Mouse (Mus musculus): ENCODE measurements around the gene 1300017J02Rik. TPM values are rescaled to one million over a fixed set of nuclear protein-coding genes. Genes with fewer than 3 reads are reported as not detected.

1300017J02Rik gene
- total RNA-seq (2021) = 3.2 and 39.5 TPM in 2 replicates
- long read RNA-seq, experiment 1, partial matches to known transcripts = 0 of 1 reads
- long read RNA-seq, experiment 1, other reads (novel, unspliced or antisense) = 0 of 1 reads
- long read RNA-seq, experiment 2, transcript 1300017J02Rik-201 (17 exons, 2,284 nt) = major isoform, 28 of 32 reads
- long read RNA-seq, experiment 2, partial matches to known transcripts = 1 of 32 reads
- long read RNA-seq, experiment 2, other reads (novel, unspliced or antisense) = 3 of 32 reads

DNA sequence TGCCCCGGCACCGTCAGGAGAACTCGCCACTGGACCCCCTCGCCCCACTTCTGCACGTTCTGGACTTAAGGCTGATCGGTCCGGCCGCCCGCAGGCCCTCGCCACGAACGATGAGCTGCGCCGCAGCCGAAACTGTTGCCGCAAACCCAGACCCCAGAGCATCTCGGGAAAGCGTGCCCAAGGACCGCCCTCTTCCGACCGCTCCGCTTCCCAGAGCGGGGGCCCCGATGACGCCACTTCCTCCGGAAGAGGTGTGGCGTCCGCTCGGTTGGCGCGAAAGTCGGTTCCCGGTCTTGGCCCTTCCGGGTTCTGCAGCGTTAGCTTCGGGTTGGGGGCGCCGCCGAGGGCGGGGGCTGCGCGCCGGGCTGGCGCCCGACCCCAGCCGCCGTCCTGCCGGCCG, at the start of gene 1300017J02Rik, which contains the start of gene Topbp1:
Gene 1300017J02Rik (minus strand): TSS at position 156 of the 400 bp plus-strand sequence.
Gene Topbp1 (plus strand): TSS at position 289 of the 400 bp plus-strand sequence.
- DNase-seq = peak; percentile 96

DNA sequence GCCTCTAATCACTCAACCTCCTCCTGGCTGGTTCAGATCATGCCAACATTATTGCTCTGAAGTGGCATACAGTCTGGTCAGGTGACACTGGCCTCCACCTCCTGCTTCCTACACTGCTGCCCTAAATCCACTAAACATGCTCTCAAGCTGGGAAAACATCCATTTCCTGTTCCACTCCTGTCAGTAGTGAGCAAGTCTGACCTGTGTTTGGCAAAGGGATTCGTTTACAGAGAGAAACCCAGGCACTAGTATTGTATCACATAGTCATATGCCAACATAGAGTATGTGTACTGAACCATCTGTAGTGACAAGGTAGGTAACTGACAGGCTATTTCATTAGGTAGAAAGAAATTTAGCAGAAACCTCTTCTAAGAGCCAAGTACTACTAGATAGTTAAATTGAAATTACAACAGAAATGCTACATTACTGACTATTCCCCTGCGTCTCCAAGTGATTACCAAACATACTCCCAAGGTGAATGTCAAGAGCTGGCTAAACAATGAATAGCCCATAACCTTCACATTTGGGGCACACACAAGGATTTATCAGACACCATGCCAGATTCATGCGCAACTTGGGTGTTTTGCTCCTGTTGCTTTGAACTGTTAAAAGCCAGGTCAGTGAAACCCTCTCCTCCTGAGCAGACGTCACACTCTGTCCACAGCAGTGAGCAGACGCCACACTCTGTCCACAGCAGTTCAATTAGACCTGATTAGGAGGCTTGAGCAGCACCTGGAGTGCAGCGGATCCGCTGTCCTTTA, 48.8 kb upstream of the 1300017J02Rik start:
- peak; percentile 68 for DNase-seq

DNA sequence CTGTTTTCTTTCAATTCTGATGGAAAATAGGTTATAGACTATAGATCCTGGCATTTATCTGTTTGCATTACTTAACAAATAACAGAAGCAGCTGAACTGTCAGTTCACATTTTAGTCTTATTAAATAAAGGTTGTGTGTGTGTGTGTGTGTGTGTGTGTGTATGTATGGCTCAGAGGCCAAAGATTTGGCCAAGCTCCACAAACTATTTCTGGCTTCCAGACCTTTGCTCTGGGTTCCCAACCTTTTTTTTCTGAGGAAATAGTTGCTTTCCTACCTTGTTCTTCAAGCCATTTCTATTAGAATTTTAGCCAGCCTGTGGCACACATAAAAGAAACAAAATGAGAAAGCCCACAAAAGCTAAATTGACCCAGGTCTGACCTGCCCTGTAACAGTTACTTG, 43.9 kb upstream of the 1300017J02Rik start:
- no peak for DNase-seq

DNA sequence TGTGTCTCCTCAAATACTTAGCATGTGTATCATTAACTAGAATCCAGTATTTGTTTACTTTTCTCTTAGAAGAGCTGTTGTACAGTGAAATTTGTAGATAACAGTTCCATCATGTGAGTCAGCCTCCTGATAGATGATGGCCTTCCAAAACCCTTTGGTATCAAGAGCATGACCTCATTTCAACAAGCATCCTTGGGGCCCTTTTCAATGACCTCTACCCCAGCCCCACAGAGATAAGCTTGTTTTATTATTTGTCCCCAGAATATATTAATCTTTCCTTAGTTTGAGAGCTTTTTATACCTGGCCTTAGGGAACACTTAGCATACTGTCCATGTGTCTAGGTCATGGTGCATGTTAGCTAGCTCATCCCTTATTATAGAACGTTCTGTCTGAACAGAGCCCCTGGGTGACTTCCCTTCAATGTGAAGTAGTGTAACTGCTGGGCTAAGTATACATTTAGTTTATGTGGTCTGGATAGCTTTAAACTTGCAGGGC, 43.2 kb upstream of the 1300017J02Rik start:
- DNase-seq = peak; percentile 30

DNA sequence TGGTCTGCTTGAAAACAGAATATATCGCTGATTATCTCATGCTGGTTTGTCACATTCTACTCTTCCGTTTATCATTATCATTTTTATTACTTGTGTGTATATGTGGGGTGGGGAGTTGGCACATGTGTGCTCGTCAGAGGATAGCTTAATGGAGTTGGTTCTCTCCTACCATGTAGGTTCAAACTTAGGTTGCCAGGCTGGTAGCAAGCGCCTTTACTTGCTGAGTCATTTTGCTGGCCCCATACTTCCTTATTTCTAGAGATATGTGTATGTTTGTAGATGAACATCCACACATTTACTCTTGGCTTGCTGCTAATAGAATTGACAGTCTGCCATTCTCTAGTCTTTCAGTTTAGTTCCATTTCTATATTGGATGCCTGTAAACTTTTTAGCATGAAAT, 42.2 kb upstream of the 1300017J02Rik start:
- DNase-seq = no peak

DNA sequence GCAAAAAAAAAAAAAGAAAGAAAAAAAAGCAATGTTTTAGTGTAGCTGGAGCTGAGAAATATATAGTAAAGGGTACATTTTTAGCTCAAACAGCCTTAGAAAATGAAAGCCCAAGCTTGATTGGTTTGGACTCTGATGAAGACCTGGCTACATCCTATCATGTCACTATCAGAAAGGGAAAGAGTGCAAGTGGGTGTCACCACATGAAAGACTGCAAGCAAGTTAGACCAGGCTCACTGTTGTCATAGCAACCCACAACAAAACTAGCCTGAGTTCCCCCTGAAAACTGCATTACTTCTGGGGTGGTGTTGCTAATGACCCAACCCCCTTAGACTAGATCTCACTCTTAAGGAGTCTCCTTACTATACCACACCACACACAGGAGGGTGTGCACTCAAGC, 32.0 kb upstream of the 1300017J02Rik start:
- no peak for DNase-seq

DNA sequence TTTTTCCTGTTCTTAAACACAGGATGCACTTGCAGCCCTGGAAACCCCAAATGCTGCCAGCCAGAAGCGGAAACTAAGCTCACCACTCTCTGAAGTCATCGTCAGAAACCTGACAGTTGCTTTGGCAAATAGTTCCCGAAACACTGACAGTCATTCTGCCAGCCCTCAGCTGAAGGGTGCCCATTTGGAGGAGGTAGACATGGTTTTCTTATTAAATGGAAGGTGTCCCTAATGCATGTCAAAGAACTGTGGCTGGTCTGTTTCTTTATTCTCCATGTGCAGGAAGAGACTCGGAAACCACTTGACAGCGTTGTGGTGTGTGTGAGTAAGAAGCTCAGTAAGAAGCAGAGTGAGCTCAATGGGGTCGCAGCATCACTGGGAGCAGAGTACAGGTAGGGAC, 27.8 kb upstream of the 1300017J02Rik start:
- DNase-seq = no peak

DNA sequence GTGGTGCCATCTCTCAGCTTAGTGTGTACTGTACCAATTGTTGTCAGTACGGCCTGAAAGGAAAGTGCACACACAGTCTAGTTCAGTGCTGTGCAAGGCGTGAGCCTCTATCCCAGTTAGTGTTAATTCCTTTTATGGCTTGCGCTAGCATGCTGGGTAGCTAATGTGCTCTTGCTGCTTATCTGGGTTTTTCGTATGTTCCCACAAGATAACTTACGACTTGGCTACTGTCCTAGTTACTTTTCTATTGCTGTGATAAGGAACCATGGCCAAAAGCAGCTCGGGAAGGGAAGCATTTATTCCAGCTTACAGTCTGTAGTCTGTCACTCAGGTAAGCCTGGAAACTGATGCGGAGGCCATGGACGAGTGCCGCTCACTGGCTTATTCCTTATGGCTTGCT, 21.6 kb upstream of the 1300017J02Rik start:
- DNase-seq = no peak

DNA sequence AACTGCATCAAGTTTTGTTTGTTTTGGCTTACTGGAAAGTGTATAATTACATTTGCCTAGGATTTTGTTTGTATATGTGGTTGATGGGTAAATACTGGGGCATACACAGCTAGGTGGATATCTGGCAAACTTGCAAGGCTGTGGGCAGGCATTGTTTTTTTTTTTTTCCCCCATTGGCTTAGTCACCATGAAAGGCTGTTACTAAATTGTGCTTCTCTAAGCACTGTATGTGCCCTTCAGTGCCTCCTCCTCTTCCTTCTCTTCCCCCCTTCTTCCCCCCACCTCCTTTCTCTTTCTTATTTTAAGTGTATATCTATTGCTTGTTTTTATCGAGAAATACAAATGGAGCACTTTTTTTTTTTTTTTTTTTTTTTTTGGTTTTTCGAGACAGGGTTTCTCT, 19.8 kb upstream of the 1300017J02Rik start:
- no peak for DNase-seq

DNA sequence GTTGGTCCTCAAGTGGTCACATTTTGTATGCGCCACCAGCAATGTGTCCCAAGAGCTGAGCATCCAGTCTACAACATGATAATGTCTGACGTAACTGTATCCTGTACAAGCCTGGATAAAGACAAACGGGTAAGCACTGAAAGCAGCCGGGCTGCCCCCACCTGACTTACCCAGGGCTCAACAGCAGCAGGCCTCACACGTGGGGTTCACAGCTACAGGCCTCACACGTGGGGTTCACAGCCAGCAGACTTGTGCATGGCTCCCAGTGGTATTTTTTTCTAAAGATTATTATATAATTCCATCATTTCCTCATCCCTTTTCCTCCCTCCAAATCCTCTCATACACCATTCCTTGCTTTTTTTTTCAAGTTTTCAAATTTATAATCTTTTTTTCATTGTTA, 5.0 kb upstream of the 1300017J02Rik start:
- no peak for DNase-seq

DNA sequence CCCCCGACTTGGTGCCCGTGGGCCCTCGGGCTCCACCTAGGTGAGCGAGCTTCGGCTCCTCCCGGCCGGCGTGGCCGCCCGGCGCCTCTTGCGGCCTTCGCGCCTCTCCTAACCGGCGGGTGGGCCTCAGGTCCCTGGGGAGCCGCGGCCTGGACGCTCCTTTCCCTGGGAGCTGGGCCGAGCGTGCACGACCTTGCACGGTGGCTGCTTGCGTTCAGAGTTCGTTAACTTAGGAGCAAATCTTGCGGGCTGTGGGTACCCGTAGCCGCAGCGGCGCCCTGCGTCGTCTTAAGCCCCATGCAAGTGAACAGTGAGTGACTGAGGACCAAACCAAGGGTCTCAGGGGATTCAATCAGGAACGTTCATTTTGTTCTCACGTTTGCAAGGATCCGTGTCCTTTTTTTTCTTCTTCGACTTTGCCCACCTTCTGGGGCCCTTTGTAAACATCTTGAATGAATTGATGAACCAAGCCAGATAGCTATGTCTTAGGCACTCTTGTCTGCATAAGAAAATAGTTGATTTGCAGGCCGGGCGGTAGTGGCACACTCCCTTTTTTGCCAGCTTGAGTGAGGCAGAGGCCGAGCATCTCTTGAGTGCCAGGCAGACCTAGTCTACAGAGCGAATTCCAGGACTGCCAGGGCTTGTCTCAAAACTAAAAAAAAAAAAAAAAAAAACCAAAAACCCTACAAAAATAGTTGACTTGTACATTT, 605 bp upstream of the 1300017J02Rik start:
- DNase-seq = peak; percentile 50

DNA sequence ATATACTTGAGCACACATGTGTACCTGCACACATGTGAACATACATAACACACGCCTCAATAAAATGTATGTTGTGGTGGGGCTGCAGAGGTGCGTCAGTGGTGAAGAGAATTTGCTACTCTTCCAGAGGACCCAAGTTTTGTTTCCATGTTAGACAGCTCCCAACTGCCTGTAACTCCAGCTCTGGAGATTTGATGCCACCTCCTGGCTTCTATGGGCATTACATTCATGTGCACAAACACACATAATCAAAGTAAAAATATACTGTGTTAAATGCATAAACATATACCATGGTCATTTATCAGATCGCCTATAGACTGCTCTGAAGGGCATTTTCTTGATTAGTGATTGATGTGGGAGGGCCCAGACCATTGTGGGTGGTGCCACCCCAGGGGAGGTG, 2.2 kb downstream of the 1300017J02Rik start:
- peak; percentile 75 for DNase-seq

DNA sequence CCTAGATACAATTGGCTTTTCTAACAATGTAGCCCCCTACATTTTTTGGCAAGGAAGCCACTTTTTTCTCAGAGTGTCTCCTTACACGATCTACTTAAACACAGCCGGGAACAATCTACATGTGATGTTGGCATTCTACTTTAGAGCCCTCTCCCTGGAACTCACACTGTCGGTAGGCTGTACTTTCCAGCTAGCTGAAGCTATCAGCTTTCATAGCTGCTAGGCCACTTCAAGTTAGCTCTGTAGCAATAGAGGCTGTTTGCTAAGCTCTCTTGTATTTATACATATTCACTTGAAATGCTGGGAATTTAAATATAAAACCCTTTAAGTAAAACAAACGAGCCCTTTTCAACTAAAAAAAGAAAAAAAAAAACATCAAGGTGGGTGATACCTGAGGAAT, 2.6 kb downstream of the 1300017J02Rik start:
- no peak for DNase-seq

DNA sequence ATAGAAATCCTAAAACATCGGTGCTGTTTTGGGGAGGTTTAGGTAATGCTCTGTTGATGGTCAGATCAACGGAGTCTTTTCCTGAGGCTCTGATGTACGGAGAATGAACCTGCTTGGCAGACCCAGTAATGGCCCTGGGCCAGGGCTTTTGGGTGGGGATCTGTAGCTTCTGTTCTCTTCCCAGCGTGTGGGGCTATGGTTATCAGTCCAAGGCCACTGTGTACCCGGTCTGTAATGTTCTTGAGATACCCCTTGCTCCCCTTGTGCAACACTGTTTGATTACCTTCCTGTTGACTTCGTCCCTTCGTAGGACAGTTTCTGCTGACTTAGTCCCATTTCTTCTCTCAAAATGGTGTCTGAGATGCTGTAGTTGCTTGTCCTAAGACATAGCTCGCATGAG, 3.8 kb downstream of the 1300017J02Rik start:
- no peak for DNase-seq

DNA sequence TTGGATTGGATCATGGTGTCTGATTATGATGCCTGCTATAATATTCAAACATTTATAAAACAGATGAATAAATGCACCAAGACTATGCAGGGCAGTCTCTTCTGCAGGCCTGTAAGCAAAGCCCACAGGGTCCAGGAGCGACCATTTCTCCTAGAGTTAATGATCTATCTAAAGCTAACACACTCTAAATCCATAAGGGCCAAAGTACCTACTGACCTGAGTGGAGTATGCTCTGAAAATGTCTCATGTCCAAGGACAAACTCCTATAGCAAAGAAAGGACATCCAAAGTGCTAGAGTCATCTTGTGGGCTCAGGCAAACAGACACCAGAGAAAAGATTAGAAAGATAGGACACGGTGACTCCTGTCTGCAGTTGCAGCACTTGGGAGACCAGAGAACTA, 10.4 kb downstream of the 1300017J02Rik start:
- DNase-seq = no peak

DNA sequence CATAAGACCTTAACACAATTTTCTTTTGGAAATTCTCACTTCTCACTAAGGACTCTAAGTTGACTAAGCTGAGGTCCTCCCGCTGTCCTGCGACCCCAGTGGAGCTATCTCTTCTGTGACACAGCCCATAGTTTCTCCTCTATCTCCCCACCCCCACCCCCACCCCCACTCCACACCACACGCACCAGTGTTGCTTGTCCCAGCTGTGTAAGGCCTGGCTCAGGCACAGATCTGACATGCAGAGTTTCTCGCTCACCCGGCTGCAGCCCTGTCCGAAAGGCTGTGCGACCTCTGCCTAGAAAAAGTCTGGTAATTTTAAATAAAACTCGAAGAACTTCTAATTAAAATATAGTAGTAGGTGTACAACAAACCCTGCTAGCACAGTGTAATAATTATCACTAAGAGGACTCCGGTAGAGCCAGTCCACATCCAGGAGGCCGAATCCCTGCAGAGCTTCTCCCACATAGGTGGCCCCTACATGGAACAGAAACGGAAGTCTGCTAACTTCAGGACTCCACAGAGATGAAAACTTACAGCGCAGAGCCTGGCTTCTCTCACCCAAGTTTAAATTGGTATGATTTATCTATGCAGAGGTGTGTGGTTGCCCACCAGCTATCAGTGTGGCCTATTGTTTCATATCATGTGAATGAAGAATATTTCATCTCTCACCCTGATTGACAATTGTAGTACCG, 16.2 kb downstream of the 1300017J02Rik start:
- DNase-seq = no peak

DNA sequence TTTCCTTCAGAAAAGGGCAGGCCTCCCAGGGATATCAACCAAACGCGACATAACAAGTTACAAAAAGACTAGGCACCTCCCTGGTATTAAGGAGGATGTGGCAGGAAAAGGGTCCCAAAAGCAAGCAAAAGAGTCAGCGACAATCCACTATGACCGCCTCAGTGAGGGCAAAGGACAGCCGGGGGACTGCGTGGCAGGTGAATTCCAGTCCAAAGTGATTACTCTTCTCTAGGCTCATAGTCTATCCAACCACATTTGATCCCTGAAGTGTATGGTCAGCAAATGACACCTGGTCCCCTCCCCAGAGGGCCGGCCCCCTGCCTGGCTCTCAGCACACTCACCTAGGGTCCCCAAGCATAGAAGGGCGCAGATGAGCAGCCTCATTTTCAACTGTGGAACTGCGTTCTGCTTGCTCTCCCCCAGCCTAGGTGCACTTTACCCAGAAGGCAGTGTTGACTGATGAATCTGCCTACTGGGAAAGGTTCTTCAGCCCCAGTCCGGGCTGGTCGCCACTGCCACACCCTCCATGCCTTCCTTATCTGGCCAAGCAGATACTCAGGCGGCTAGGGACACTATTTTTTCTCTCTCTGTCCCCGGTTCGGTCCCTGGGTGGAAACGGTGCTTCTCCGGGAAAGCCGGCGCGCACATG, 16.9 kb downstream of the 1300017J02Rik start:
- DNase-seq = no peak

DNA sequence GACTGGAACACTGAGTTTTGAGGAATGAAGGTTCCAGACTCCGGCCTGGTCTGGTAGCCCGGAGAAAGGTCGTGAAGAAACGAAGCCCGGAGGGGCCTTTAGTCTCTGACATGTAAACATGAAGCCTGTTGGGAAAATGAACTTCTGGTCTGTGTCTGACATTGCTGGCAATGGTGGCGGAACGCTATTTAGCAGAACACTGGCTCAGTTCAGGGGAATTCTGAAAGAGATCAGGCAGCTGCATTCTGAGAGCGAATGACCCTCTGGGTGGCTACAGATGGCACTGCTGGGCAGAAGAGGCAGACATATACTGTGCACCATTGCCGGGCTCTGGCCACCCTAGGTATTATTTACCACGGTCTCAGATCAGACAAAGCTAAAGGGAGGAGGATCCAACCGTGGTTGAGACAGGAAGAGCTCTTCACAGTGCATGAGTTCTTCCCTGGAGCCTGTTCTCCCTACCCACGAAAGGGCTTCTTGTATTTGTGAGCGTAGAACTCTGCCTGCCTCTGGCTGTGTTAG, 17.9 kb downstream of the 1300017J02Rik start:
- no peak for DNase-seq

DNA sequence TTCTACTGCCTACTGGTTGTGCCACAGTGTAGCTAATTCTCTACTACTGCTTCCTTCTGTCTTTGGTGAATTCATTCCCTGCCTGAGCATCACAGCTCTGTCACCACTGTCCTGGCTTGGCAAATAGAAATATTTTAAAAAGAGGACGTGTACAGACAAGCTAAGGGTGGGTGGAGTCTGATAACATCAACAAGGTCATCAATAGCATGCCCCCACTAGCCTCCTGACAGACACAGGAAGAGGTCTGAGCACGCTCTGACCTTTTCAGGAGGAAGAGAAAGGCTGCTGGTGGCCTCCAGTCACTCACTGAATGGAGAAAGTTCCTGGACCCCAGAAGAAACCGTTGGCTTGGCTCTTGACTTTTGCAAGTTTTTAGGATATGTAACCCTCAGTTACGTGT, 18.5 kb downstream of the 1300017J02Rik start:
- no peak for DNase-seq

DNA sequence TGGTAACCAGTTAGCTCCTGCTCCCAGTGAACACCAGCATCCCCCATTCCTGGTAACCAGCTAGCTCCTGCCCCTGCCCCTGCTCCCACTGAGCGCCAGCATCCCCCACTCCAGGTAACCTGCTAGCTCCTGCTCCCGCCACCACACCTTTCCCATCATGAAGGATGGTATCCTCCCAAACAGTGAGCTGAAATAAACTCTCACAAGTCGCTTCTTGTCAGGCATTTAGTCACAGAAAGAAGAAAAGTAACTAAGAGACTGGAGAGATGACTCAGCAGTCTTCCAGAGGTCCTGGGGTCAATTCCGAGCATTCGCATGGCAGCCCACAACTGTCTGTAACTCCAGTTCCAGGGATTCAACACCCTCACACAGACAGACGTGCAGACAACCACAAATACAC, 28.0 kb downstream of the 1300017J02Rik start:
- no peak for DNase-seq

DNA sequence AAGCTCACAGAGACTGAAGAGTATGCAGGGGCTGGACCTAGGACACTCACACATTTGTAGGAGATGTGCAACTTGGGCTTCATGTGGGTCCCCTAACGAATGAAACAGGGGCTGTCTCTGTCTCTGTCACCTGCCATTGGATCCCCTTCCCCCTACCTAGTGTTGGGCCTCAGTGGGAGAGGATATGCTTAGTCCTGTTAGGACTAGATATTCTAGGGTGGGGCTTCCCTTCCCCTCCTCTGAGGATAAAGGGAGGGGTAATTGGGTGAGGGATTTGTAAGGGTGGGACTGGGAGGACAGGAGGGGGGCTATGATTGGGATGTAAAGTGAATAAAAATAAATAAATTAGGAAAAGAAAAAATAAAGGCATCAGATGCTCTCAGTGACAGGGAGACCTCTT, 29.2 kb downstream of the 1300017J02Rik start:
- no peak for DNase-seq

DNA sequence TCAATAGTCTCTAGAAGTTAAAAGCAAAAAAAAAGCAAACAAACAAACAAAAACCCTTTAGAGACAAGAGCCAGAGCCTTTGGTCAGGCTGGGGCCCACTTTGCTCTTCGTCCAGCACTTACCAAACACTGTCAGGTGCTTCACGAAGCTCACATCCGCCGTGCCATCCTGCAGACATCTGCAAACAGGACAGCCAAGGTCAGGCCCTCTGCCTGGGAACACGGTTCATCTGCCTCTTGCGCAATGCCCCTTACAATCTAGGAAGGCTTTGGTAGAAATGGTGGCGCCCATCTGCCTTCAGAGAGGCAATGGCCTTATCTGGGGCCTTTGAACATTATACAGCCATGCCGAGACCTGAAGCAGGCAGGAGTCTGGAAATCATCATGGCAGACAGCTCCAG, 30.1 kb downstream of the 1300017J02Rik start:
- DNase-seq = no peak
